Mouse (Mus musculus) midbrain, embryonic 16.5 days (tissue): Measurements from ENCODE around the gene Ccdc155. TPM values are rescaled to one million over a fixed set of nuclear protein-coding genes. Genes with fewer than 3 reads are reported as not detected.

Experiments
- microRNA-seq: library from miRNA; unstranded; fragments of <30 nt; microRNA quantifications from one replicate; pipeline ENCODE4, GENCODE M21; 2017
- polyA plus RNA-seq: library from polyadenylated mRNA; unstranded; fragments of >200 nt; fragmentation: Nextera tagmentation; extraction: Ambion mirVana; gene quantifications from 2 replicates; pipeline ENCODE4 v1.2.1, GENCODE M21; 2015

The Ccdc155 gene
- polyA plus RNA-seq, 1 experiment from 2014 or later = 0.45 TPM

Small RNA genes lying within 50 kb of the gene (microRNA-seq; reads per million reads assigned to microRNA genes)
- not detected for gene Mir7055

Other genes with a start within 250 kb of the Ccdc155 start
- gene Cpt1c, start 230.0 kb downstream of the Ccdc155 start, polyA plus RNA-seq = 58.4 and 63.1 TPM in 2 replicates
- 671 and 697 TPM in 2 replicates for gene Prmt1, start 218.3 kb downstream of the Ccdc155 start, polyA plus RNA-seq
- 52.3 and 53.6 TPM in 2 replicates for gene Irf3, start 207.2 kb downstream of the Ccdc155 start, polyA plus RNA-seq
- gene Bcl2l12, start 206.2 kb downstream of the Ccdc155 start, polyA plus RNA-seq = 7.0 and 8.3 TPM in 2 replicates
- 42.4 and 47.8 TPM in 2 replicates for gene Scaf1, start 188.5 kb downstream of the Ccdc155 start, polyA plus RNA-seq
- gene Rras, start 186.9 kb downstream of the Ccdc155 start, polyA plus RNA-seq = 12.2 and 12.4 TPM in 2 replicates
- gene Prr12, start 152.0 kb downstream of the Ccdc155 start, polyA plus RNA-seq = 13.6 and 13.9 TPM in 2 replicates
- 64.1 and 67.7 TPM in 2 replicates for gene Nosip, start 142.5 kb downstream of the Ccdc155 start, polyA plus RNA-seq
- 12.5 and 13.6 TPM in 2 replicates for gene Prrg2, start 142.2 kb downstream of the Ccdc155 start, polyA plus RNA-seq
- gene Rcn3, start 112.7 kb downstream of the Ccdc155 start, polyA plus RNA-seq = 43.5 and 47.8 TPM in 2 replicates
- 22.7 and 27.9 TPM in 2 replicates for gene Fcgrt, start 101.0 kb downstream of the Ccdc155 start, polyA plus RNA-seq
- gene Rps11, start 80.5 kb downstream of the Ccdc155 start, polyA plus RNA-seq = 657 and 700 TPM in 2 replicates
- 602 and 620 TPM in 2 replicates for gene Rpl13a, start 76.1 kb downstream of the Ccdc155 start, polyA plus RNA-seq
- 0.41 TPM in 1 of 2 replicates, not detected in the other for gene Gm45713, start 68.7 kb downstream of the Ccdc155 start, polyA plus RNA-seq
- gene Flt3l, start 68.5 kb downstream of the Ccdc155 start, polyA plus RNA-seq = 1.5 and 2.2 TPM in 2 replicates
- 89.9 and 91.9 TPM in 2 replicates for gene Pih1d1, start 50.6 kb downstream of the Ccdc155 start, polyA plus RNA-seq
- gene Aldh16a1, start 50.3 kb downstream of the Ccdc155 start, polyA plus RNA-seq = 13.7 and 18.2 TPM in 2 replicates
- gene Slc17a7, start 40.9 kb downstream of the Ccdc155 start, polyA plus RNA-seq = 0.55 and 1.1 TPM in 2 replicates
- not detected in 2 replicates for gene Gfy, start 25.3 kb downstream of the Ccdc155 start, polyA plus RNA-seq
- 1.1 and 1.2 TPM in 2 replicates for gene Pth2, start 23.9 kb downstream of the Ccdc155 start, polyA plus RNA-seq
- gene Dkkl1, start 7.3 kb upstream of the Ccdc155 start, polyA plus RNA-seq = 6.2 and 10.5 TPM in 2 replicates
- 30.5 and 39.5 TPM in 2 replicates for gene Tead2, start 10.9 kb upstream of the Ccdc155 start, polyA plus RNA-seq
- gene Cd37, start 34.2 kb upstream of the Ccdc155 start, polyA plus RNA-seq = 1.3 and 1.4 TPM in 2 replicates
- 0.93 and 1.2 TPM in 2 replicates for gene Slc6a16, start 36.2 kb upstream of the Ccdc155 start, polyA plus RNA-seq
- not detected in 2 replicates for gene Slc6a21, start 72.6 kb upstream of the Ccdc155 start, polyA plus RNA-seq
- 11.1 and 12.4 TPM in 2 replicates for gene Trpm4, start 128.9 kb upstream of the Ccdc155 start, polyA plus RNA-seq
- gene Hrc, start 130.4 kb upstream of the Ccdc155 start, polyA plus RNA-seq = 0.39 and 0.40 TPM in 2 replicates
- 28.5 and 29.2 TPM in 2 replicates for gene Ppfia3, start 162.1 kb upstream of the Ccdc155 start, polyA plus RNA-seq
- gene Lin7b, start 165.7 kb upstream of the Ccdc155 start, polyA plus RNA-seq = 27.0 and 39.9 TPM in 2 replicates
- gene Snrnp70, start 190.8 kb upstream of the Ccdc155 start, polyA plus RNA-seq = 157 and 186 TPM in 2 replicates
- gene Kcna7, start 200.8 kb upstream of the Ccdc155 start, polyA plus RNA-seq = not detected in 2 replicates
- not detected in 2 replicates for gene Ntf5, start 208.8 kb upstream of the Ccdc155 start, polyA plus RNA-seq
- 0.39 and 0.88 TPM in 2 replicates for gene Lhb, start 215.9 kb upstream of the Ccdc155 start, polyA plus RNA-seq
- gene Gys1, start 230.0 kb upstream of the Ccdc155 start, polyA plus RNA-seq = 20.9 and 21.8 TPM in 2 replicates
- 103 and 110 TPM in 2 replicates for gene Ruvbl2, start 233.2 kb upstream of the Ccdc155 start, polyA plus RNA-seq